Mouse (Mus musculus) urinary bladder, postnatal 25 days (tissue): ENCODE results near the gene Sh2d3c.

Experiments
- DNase-seq: peaks from one replicate; pipeline ENCODE4 v3.0.0; 2022; ENCODE audit warnings: low spot score

Gene Sh2d3c

GRCm38 (mm10) chr2:32720681-32721229 lies at the start of gene Sh2d3c:
Gene Sh2d3c, plus strand, starts transcription at chr2:32721055.
- no peak for DNase-seq

- no peak for DNase-seq
These were observed 49.7 kb upstream of the Sh2d3c start for GRCm38 (mm10) chr2:32671147-32671546.

GRCm38 (mm10) chr2:32671907-32672595 lies 48.8 kb upstream of the Sh2d3c start:
- DNase-seq = no peak

GRCm38 (mm10) chr2:32673176-32673917 lies 47.5 kb upstream of the Sh2d3c start:
- peak; percentile 46 for DNase-seq

- DNase-seq = no peak
These were observed 44.0 kb upstream of the Sh2d3c start for GRCm38 (mm10) chr2:32676821-32677220.

GRCm38 (mm10) chr2:32677683-32678082 lies 43.2 kb upstream of the Sh2d3c start:
- no peak for DNase-seq

GRCm38 (mm10) chr2:32680051-32680451 lies 40.8 kb upstream of the Sh2d3c start:
- peak; percentile 27 for DNase-seq

- DNase-seq = no peak
These were observed 39.7 kb upstream of the Sh2d3c start for GRCm38 (mm10) chr2:32680961-32681650.

- DNase-seq = no peak
These were observed 39.1 kb upstream of the Sh2d3c start for GRCm38 (mm10) chr2:32681754-32682153.

GRCm38 (mm10) chr2:32682721-32683417 lies 38.0 kb upstream of the Sh2d3c start:
- DNase-seq = no peak

GRCm38 (mm10) chr2:32683701-32684100 lies 37.2 kb upstream of the Sh2d3c start:
- DNase-seq = no peak

GRCm38 (mm10) chr2:32684681-32685428 lies 36.0 kb upstream of the Sh2d3c start:
- DNase-seq = no peak

GRCm38 (mm10) chr2:32685807-32686206 lies 35.0 kb upstream of the Sh2d3c start:
- DNase-seq = no peak

GRCm38 (mm10) chr2:32686640-32687039 lies 34.2 kb upstream of the Sh2d3c start:
- no peak for DNase-seq

- DNase-seq = no peak
These were observed 33.3 kb upstream of the Sh2d3c start for GRCm38 (mm10) chr2:32687562-32687961.

GRCm38 (mm10) chr2:32689420-32689819 lies 31.4 kb upstream of the Sh2d3c start:
- DNase-seq = peak; percentile 95

GRCm38 (mm10) chr2:32691041-32691440 lies 29.8 kb upstream of the Sh2d3c start:
- DNase-seq = no peak

- DNase-seq = no peak
These were observed 28.4 kb upstream of the Sh2d3c start for GRCm38 (mm10) chr2:32692496-32692895.

- no peak for DNase-seq
These were observed 27.6 kb upstream of the Sh2d3c start for GRCm38 (mm10) chr2:32693282-32693681.

GRCm38 (mm10) chr2:32693823-32694411 lies 26.9 kb upstream of the Sh2d3c start:
- peak; percentile 95 for DNase-seq

- no peak for DNase-seq
These were observed 26.2 kb upstream of the Sh2d3c start for GRCm38 (mm10) chr2:32694691-32695090.
